Mouse (Mus musculus) liver, embryonic 14.5 days (tissue): Measurements from ENCODE around the gene Tcn2.
"Not testable (repeated sequence)": the region's sequence is repeated elsewhere in the genome, so short reads cannot be mapped to it uniquely, and the experiment has no call there.

ENCODE experiments used
- CTCF ChIP-seq: IDR thresholded peaks from 2 replicates; pipeline ENCODE4 v1.5.1; 2016; ENCODE audit warnings: antibody characterized with exemption, low read depth, control low read depth
- EP300 ChIP-seq: IDR thresholded peaks from 2 replicates; pipeline ENCODE4 v1.6.1; 2016; ENCODE audit warnings: antibody characterized with exemption, low read depth

DNA sequence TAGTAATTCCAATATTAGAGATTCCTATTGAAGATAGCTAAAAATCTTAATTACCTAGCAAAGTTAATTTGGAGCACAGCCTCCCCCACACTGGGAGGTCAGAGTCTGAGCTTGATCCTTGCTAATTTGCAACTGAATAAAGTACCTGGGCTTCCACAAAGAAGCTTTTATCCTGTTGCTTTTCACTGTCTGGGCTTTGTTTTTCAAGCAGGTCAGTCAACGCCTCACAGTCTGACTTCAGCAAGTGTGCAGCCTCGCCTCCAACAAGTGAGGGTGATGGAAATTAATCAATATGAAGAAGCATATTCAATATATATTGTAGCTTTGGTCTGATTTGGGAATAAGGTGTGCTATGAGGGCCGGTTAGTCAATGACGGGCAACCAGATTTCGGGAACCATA is 22.9 kb upstream of the Tcn2 start:
- TF ChIP-seq CTCF, EP300: not testable (repeated sequence)
